Mouse (Mus musculus): ENCODE measurements at regions not wholly inside any gene's neighbourhood (a gene's known extent, or its start where the extent isn't known, plus 50 kb on each side); places are given as distances from the start of the nearest gene placed in this dataset.
"Not testable (repeated sequence)": the region's sequence is repeated elsewhere in the genome, so short reads cannot be mapped to it uniquely, and the experiment has no call there.

- no peak for DNase-seq (ENCODE audit: low spot score in 2 of 2)
Measured at GRCm38 (mm10) chr5:97831421-97831820, 199.4 kb downstream of the Antxr2 start.

DNA sequence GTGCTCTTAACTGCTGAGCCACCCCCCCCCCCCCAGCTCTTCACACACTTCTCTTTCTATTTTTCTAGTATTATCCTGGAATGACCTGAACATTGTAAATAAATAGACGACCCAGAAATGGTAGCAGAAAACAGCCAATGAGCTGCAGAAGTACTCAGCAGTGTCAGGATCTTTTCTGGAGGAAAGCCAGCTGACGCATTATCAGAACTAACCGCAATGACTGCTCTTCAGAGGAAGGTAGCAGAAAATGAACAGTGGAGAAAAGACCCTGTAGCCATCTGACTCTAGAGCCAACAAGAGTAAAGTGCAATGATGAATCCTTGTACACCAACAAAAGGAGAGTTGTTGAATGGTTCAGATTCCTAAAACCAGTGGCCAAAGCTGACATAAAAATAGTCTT is 213.4 kb downstream of the Antxr2 start:
- no peak for DNase-seq (ENCODE audit: low spot score in 2 of 2)

- DNase-seq (ENCODE audit: low spot score in 2 of 2) = no peak
Measured at GRCm38 (mm10) chr5:97815357-97815756, 215.5 kb downstream of the Antxr2 start.

- no peak for DNase-seq (ENCODE audit: low spot score in 2 of 2)
Measured at GRCm38 (mm10) chr5:97814700-97815099, 216.1 kb downstream of the Antxr2 start.

DNA sequence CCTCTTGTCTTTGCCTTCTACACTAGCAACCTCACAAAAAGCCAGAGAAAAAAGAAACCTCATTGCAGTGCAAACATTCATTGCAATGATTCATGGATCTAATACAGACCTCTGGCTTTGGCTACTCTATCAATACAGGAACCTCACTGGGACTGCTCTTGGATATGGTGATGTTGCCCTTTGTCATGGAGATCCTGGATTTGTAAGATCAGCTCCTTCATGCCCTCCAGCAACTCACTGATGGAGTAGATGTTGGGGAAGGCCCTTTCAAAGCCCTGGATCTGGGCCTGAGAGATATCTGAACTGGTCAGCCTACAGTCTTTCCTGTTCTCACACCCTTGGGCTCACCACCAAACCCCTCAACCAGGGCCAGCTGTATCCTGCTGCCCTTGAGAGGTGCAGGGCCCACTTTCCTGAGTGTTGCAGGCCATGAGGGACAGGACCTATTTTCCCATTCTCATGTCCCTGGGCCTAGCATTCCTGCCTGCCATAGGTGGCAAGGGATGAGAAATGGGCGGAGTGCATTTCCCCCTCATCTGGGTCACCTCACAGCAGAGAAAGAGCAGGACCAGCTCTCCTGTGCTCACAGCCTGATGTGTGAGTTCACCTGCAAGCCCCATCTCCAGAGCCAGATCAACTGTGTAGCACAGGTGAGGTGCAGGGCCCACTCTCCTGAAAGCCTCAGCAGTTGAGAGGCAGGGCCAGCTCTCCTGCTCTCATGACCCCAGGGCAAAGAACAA is 218.1 kb downstream of the Antxr2 start:
- no peak for DNase-seq (ENCODE audit: low spot score in 2 of 2)

GRCm38 (mm10) chr5:97809007-97809406 is 221.8 kb downstream of the Antxr2 start:
- DNase-seq (ENCODE audit: low spot score in 2 of 2) = no peak

DNA sequence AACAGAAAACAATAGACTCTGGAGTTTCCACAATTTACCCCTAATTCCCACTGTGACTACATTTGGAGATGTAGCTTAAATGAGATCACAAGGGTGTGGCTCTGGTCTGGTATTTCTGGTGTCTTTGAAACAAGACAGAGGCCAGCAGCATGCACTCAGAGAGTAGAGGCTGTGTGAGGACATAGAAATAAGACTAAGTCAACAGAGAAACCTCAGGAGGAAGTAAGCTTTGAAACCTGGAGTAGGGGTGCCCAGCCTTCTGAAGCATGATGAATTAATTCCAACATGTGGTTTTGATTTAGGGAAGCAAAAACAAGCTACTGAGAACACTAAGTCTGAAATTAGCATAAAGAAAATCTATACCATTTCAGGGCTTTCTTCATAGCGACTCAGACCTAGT is 223.7 kb downstream of the Antxr2 start:
- no peak for DNase-seq (ENCODE audit: low spot score in 2 of 2)

GRCm38 (mm10) chr5:97806754-97807153 is 224.1 kb downstream of the Antxr2 start:
- DNase-seq (ENCODE audit: low spot score in 2 of 2) = no peak

DNA sequence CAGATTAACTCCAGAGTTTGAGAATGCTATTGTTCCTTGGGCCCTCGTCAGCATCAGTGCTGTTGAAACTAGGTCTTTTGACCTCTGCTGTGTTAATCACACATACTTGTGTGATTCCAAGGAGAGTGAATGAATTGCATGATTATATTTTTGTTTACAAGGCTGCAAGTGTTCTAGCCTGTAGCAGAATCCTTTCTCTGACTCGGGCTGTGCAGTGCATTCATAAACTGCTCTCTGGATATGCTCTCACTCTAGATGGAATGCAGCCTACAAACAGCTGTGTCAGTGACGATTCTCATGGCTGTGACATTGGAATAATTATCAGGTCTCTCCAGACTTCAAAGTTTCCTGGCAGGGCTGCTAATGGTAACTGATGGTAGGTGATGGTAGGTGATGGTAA is 230.8 kb downstream of the Antxr2 start:
- no peak for DNase-seq (ENCODE audit: low spot score in 2 of 2)

DNA sequence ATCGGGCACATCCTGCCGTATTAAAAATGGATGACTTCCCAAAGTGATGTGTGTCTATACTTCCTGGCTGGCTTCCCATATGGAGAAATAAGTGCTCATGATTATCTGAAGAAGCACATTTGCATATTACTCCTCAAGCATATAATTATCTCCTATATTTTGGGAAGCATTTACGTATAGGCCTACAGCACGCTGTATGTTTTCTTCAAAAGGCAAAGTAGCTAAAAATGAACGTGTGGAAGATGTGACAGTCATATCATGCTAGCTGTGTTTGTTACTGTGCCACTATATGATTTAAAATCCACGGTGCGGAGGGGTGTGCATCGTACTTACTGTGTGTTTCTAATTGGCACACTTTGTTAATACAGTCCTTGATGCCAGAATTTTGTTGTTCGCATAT is 242.7 kb downstream of the Antxr2 start:
- no peak for DNase-seq (ENCODE audit: low spot score in 2 of 2)

GRCm38 (mm10) chr5:97787001-97787400 is 243.8 kb downstream of the Antxr2 start:
- DNase-seq (ENCODE audit: low spot score in 2 of 2) = no peak

GRCm38 (mm10) chr5:97775100-97775499 is 255.7 kb downstream of the Antxr2 start:
- DNase-seq (ENCODE audit: low spot score in 2 of 2) = not testable (repeated sequence)

DNA sequence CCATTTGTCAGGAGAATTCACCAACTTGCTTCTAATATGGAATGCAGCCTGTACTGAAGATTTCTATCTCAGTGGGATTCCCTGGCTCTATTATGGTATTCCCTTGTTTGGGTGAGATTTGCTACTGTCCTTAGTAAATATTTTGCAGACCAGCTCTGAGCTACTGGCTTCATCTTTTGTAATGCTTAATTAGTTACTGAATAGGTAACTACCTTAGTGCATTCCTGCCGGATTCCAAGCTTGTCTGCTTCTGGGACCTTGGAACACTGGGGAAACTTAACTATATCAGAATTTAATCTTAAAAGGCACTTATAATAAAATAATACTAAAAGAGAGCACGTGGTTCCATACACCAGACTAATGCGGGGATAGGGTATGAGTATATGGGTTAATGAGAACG is 257.4 kb downstream of the Antxr2 start:
- not testable (repeated sequence) for DNase-seq (ENCODE audit: low spot score in 2 of 2)

- DNase-seq (ENCODE audit: low spot score in 2 of 2) = no peak
Measured at GRCm38 (mm10) chr5:97737339-97737738, 280.5 kb upstream of the Gk2 start.

- no peak for DNase-seq (ENCODE audit: low spot score in 2 of 2)
Measured at GRCm38 (mm10) chr5:97730920-97731319, 274.1 kb upstream of the Gk2 start.

- not testable (repeated sequence) for DNase-seq (ENCODE audit: low spot score in 2 of 2)
Measured at GRCm38 (mm10) chr5:97719364-97719763, 262.5 kb upstream of the Gk2 start.

GRCm38 (mm10) chr5:97705270-97705669 is 248.4 kb upstream of the Gk2 start:
- no peak for DNase-seq (ENCODE audit: low spot score in 2 of 2)

DNA sequence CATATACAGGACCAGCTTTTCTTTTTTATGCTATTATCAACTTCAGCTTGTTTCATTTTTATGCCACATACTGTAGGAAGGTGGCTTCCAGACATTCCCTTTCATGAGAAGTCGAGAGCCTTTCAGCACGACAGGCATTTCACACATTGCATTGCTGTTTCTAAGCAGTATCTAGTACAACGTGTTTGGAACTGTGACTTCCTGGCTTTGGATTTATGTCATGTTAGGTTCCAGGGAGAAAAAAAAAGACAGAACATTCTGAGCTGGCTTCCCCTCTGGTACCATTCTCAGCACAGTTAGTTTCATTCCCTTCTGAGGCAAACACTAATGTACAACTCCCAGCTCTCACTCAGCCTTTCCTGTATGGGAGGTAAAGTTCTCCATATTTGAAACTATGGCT is 243.7 kb upstream of the Gk2 start:
- peak in 1 of 2 experiments; percentile 9 for DNase-seq (ENCODE audit: low spot score in 2 of 2)

DNA sequence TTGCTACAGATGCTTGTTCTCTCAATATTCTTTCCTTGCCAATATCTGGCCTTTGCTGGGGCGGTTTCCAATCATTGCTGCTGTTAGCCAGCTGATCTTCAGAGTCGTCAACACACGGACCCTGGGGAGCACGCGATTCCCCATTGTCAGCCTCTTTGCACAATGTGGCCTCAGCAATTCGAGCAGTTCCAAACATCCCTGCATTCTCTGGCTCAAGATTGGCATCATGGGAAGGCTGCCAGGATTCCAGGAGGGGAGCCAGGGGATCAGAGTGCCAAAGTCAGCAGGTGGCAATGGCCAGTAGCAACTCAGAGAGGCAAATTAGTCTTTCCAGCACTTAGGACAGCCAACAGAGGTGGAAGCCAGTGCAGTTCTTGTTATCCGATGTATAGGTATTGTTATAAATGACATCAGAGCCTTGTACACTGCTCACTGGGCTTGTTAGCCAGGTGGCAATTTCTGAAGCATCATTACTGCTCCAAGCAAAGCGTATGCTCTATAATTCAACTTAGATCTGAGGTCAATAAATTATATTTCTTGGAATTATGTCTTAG is 240.8 kb upstream of the Gk2 start:
- DNase-seq (ENCODE audit: low spot score in 2 of 2) = peak; percentile 5 to 16

- DNase-seq (ENCODE audit: low spot score in 2 of 2) = no peak
Measured at GRCm38 (mm10) chr5:97693333-97693940, 236.6 kb upstream of the Gk2 start.

- DNase-seq (ENCODE audit: low spot score in 2 of 2) = no peak
Measured at GRCm38 (mm10) chr5:97685443-97685842, 228.6 kb upstream of the Gk2 start.

- DNase-seq (ENCODE audit: low spot score in 2 of 2) = no peak
Measured at GRCm38 (mm10) chr5:97684592-97685258, 227.9 kb upstream of the Gk2 start.

DNA sequence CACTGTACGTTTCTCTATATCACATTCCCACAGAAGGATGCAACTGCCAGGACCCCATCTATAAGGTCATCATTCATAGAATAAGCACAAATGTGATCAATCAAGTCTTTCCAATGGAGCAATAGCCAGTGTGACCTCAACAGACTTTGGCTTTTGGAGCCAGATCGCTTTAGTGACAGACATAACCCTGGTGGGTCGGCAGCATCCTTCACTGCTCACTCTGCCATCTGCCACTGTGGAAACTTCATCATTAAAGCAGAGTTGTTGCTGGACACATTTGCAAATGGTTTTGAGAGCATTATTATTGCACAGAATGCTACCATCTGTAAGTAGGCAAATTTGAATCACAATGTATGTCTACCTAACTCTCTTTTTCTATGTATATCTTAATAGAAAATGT is 212.9 kb upstream of the Gk2 start:
- DNase-seq (ENCODE audit: low spot score in 2 of 2) = no peak
